Mouse (Mus musculus): Measurements from ENCODE around the gene Usp19. TPM values are rescaled to one million over a fixed set of nuclear protein-coding genes. Genes with fewer than 3 reads are reported as not detected.

Gene Usp19
- polyA plus RNA-seq, 1 experiment from 2014 or later, result 91.5 TPM

- H3K4me2 ChIP-seq (ENCODE audit: low read length), result no peak overlapping the region
- H3K9me3 ChIP-seq (ENCODE audit: control insufficient read depth, low read length), result no peaks in the 10 kb centered on the region
- no peak overlapping the region for H3K9ac ChIP-seq (replicated peaks; ENCODE audit: low read depth, low read length)
- no peaks in the 10 kb centered on the region for H3K36me3 ChIP-seq (ENCODE audit: control insufficient read depth, insufficient read depth)
- H3K27me3 ChIP-seq (replicated peaks; ENCODE audit: control insufficient read depth, insufficient read depth, low read length), result no peaks in the 10 kb centered on the region
- ATAC-seq, result no peak
- peaks cover 12% of the 10 kb centered on the region for H3K4me1 ChIP-seq (replicated peaks; ENCODE audit: control insufficient read depth, insufficient read depth, low read length)
- no peak overlapping the region for H3K4me3 ChIP-seq (replicated peaks; ENCODE audit: low read length)
- H3K27ac ChIP-seq (ENCODE audit: low read length), result no peak overlapping the region
- 92% methylated on average over 28 of the region's 28 CpGs for WGBS
Measured at GRCm38 (mm10) chr9:108480813-108481519, 9.4 kb upstream of the Usp19 start.

GRCm38 (mm10) chr9:108481520-108482210 is 8.7 kb upstream of the Usp19 start:
- no peak for ATAC-seq
- H3K27ac ChIP-seq (ENCODE audit: low read length), result no peak overlapping the region
- H3K4me1 ChIP-seq (replicated peaks; ENCODE audit: control insufficient read depth, insufficient read depth, low read length), result peaks cover 12% of the 10 kb centered on the region
- H3K9ac ChIP-seq (replicated peaks; ENCODE audit: low read depth, low read length), result no peak overlapping the region
- no peaks in the 10 kb centered on the region for H3K27me3 ChIP-seq (replicated peaks; ENCODE audit: control insufficient read depth, insufficient read depth, low read length)
- H3K36me3 ChIP-seq (ENCODE audit: control insufficient read depth, insufficient read depth), result no peaks in the 10 kb centered on the region
- H3K4me3 ChIP-seq (replicated peaks; ENCODE audit: low read length), result no peak overlapping the region
- no peaks in the 10 kb centered on the region for H3K9me3 ChIP-seq (ENCODE audit: control insufficient read depth, low read length)
- WGBS, result 91% methylated on average over 19 of the region's 19 CpGs
- H3K4me2 ChIP-seq (ENCODE audit: low read length), result no peak overlapping the region

- Histone ChIP-seq H3K4me2 (ENCODE audit: low read length) (no peak overlapping the region), H3K4me3 (replicated peaks; ENCODE audit: low read length) (no peak overlapping the region), H3K9ac (replicated peaks; ENCODE audit: low read depth, low read length) (no peak overlapping the region), H3K27me3 (replicated peaks; ENCODE audit: control insufficient read depth, insufficient read depth, low read length) (no peaks in the 10 kb centered on the region), H3K27ac (ENCODE audit: low read length) (no peak overlapping the region), H3K36me3 (ENCODE audit: control insufficient read depth, insufficient read depth) (no peaks in the 10 kb centered on the region), H3K4me1 (replicated peaks; ENCODE audit: control insufficient read depth, insufficient read depth, low read length) (peaks cover 12% of the 10 kb centered on the region), H3K9me3 (ENCODE audit: control insufficient read depth, low read length) (no peaks in the 10 kb centered on the region)
- ATAC-seq, result no peak
- 93% methylated on average over 18 of the region's 18 CpGs for WGBS
Measured at GRCm38 (mm10) chr9:108483051-108483790, 7.2 kb upstream of the Usp19 start.

- H3K4me3 ChIP-seq (replicated peaks; ENCODE audit: low read length), result no peak overlapping the region
- no peak overlapping the region for H3K9ac ChIP-seq (replicated peaks; ENCODE audit: low read depth, low read length)
- no peaks in the 10 kb centered on the region for H3K9me3 ChIP-seq (ENCODE audit: control insufficient read depth, low read length)
- peaks cover 9% of the 10 kb centered on the region for H3K4me1 ChIP-seq (replicated peaks; ENCODE audit: control insufficient read depth, insufficient read depth, low read length)
- WGBS, result 97% methylated on average over 15 of the region's 15 CpGs
- H3K27ac ChIP-seq (ENCODE audit: low read length), result no peak overlapping the region
- no peak for ATAC-seq
- no peaks in the 10 kb centered on the region for H3K36me3 ChIP-seq (ENCODE audit: control insufficient read depth, insufficient read depth)
- no peak overlapping the region for H3K4me2 ChIP-seq (ENCODE audit: low read length)
- H3K27me3 ChIP-seq (replicated peaks; ENCODE audit: control insufficient read depth, insufficient read depth, low read length), result no peaks in the 10 kb centered on the region
Measured at GRCm38 (mm10) chr9:108484021-108484420, 6.4 kb upstream of the Usp19 start.

GRCm38 (mm10) chr9:108485301-108485875 is 5.0 kb upstream of the Usp19 start:
- 97% methylated on average over 19 of the region's 19 CpGs for WGBS
- no peaks in the 10 kb centered on the region for H3K36me3 ChIP-seq (ENCODE audit: control insufficient read depth, insufficient read depth)

GRCm38 (mm10) chr9:108486973-108487530 is 3.4 kb upstream of the Usp19 start:
- no peaks in the 10 kb centered on the region for H3K36me3 ChIP-seq (ENCODE audit: control insufficient read depth, insufficient read depth)
- no peak for ATAC-seq
- H3K9ac ChIP-seq (replicated peaks; ENCODE audit: low read depth, low read length), result no peak overlapping the region
- H3K4me2 ChIP-seq (ENCODE audit: low read length), result no peak overlapping the region
- H3K27me3 ChIP-seq (replicated peaks; ENCODE audit: control insufficient read depth, insufficient read depth, low read length), result no peaks in the 10 kb centered on the region
- H3K4me1 ChIP-seq (replicated peaks; ENCODE audit: control insufficient read depth, insufficient read depth, low read length), result peaks cover 17% of the 10 kb centered on the region
- no peak overlapping the region for H3K27ac ChIP-seq (ENCODE audit: low read length)
- 93% methylated on average over 8 of the region's 8 CpGs for WGBS
- no peak overlapping the region for H3K4me3 ChIP-seq (replicated peaks; ENCODE audit: low read length)
- no peaks in the 10 kb centered on the region for H3K9me3 ChIP-seq (ENCODE audit: control insufficient read depth, low read length)

More at GRCm38 (mm10) chr9:108485301-108485875, 5.0 kb upstream of the Usp19 start:
- H3K27ac ChIP-seq (ENCODE audit: low read length), result no peak overlapping the region
- H3K4me1 ChIP-seq (replicated peaks; ENCODE audit: control insufficient read depth, insufficient read depth, low read length), result peaks cover 7% of the 10 kb centered on the region
- no peak for ATAC-seq
- H3K9ac ChIP-seq (replicated peaks; ENCODE audit: low read depth, low read length), result no peak overlapping the region
- H3K27me3 ChIP-seq (replicated peaks; ENCODE audit: control insufficient read depth, insufficient read depth, low read length), result no peaks in the 10 kb centered on the region
- no peaks in the 10 kb centered on the region for H3K9me3 ChIP-seq (ENCODE audit: control insufficient read depth, low read length)
- no peak overlapping the region for H3K4me3 ChIP-seq (replicated peaks; ENCODE audit: low read length)
- no peak overlapping the region for H3K4me2 ChIP-seq (ENCODE audit: low read length)

GRCm38 (mm10) chr9:108488403-108488802 is 2.0 kb upstream of the Usp19 start:
- Histone ChIP-seq H3K4me1 (replicated peaks; ENCODE audit: control insufficient read depth, insufficient read depth, low read length) (peaks cover 22% of the 10 kb centered on the region), H3K9me3 (ENCODE audit: control insufficient read depth, low read length) (no peaks in the 10 kb centered on the region), H3K4me2 (ENCODE audit: low read length) (no peak overlapping the region), H3K4me3 (replicated peaks; ENCODE audit: low read length) (no peak overlapping the region), H3K9ac (replicated peaks; ENCODE audit: low read depth, low read length) (no peak overlapping the region), H3K27ac (ENCODE audit: low read length) (no peak overlapping the region), H3K27me3 (replicated peaks; ENCODE audit: control insufficient read depth, insufficient read depth, low read length) (no peaks in the 10 kb centered on the region), H3K36me3 (ENCODE audit: control insufficient read depth, insufficient read depth) (peaks cover 7% of the 10 kb centered on the region)
- WGBS, result 92% methylated on average over 17 of the region's 17 CpGs
- ATAC-seq, result no peak

- no peaks in the 10 kb centered on the region for H3K9me3 ChIP-seq (ENCODE audit: control insufficient read depth, low read length)
- H3K9ac ChIP-seq (replicated peaks; ENCODE audit: low read depth, low read length), result no peak overlapping the region
- H3K4me2 ChIP-seq (ENCODE audit: low read length), result no peak overlapping the region
- no peak for ATAC-seq
- H3K27ac ChIP-seq (ENCODE audit: low read length), result no peak overlapping the region; the same call in 1 of the 2 replicates
- H3K27me3 ChIP-seq (replicated peaks; ENCODE audit: control insufficient read depth, insufficient read depth, low read length), result no peaks in the 10 kb centered on the region
- H3K4me1 ChIP-seq (replicated peaks; ENCODE audit: control insufficient read depth, insufficient read depth, low read length), result peaks cover 22% of the 10 kb centered on the region
- WGBS, result 96% methylated on average over 20 of the region's 20 CpGs
- H3K36me3 ChIP-seq (ENCODE audit: control insufficient read depth, insufficient read depth), result peaks cover 10% of the 10 kb centered on the region
- no peak overlapping the region for H3K4me3 ChIP-seq (replicated peaks; ENCODE audit: low read length)
Measured at GRCm38 (mm10) chr9:108489215-108489614, 1.2 kb upstream of the Usp19 start.

Measured in forebrain, embryonic 16.5 days (tissue).